Comparison of ENCODE assay signal across 16 mouse cellular contexts in genomic region chr4:89678713-89679112, GRCm38 (mm10). TPM values are rescaled to one million over a fixed set of nuclear protein-coding genes. Genes with fewer than 3 reads are reported as not detected.
A peak's percentile ranks its signal among the peaks of the same experiment; 100 is the strongest.
DNase-seq lines count a peak whose midpoint lies in the region; ATAC-seq and TF ChIP-seq lines count a peak whose summit lies in the region.
"Had no signal": no experiment of that assay in that cellular context is flagged by ENCODE, and none has a peak within 500 bp of the region (broad histone marks: within the 10 kb centered on the region; RNA-seq: fewer than 3 reads in every experiment).

No protein-coding gene starts in this region.

- ATAC-seq in hindbrain, postnatal 0 days: no peak
- ATAC-seq in hindbrain, embryonic 16.5 days: no peak
- no peak for ATAC-seq in embryonic facial prominence, embryonic 14.5 days (ENCODE audit: low read depth)
- peak; percentile 81 for ATAC-seq in forebrain, embryonic 12.5 days (ENCODE audit: low FRiP score)
- ATAC-seq in midbrain, embryonic 15.5 days (replicated peaks): peak; percentile 80

- H3K27ac ChIP-seq in hindbrain, postnatal 0 days: no peak overlapping the region
- H3K27ac ChIP-seq in hindbrain, embryonic 16.5 days (ENCODE audit: low read depth, low read length): no peak overlapping the region
- no peak overlapping the region for H3K27ac ChIP-seq in embryonic facial prominence, embryonic 14.5 days (replicated peaks; ENCODE audit: low read depth, low read length)
- peak overlapping the region; percentile 22; the same call in 1 of the 2 replicates for H3K27ac ChIP-seq in forebrain, embryonic 12.5 days
- no peak overlapping the region for H3K27ac ChIP-seq in midbrain, embryonic 15.5 days
- H3K27ac ChIP-seq: macrophage; stomach, embryonic 15.5 days had no signal

- DNase-seq in hindbrain, postnatal 0 days (ENCODE audit: low spot score): peak; percentile 21
- peak; percentile 29 for DNase-seq in embryonic facial prominence, embryonic 14.5 days (ENCODE audit: low spot score)
- DNase-seq in right cerebral cortex, adult 18-20 months: no peak
- DNase-seq in urinary bladder, adult 2 months (ENCODE audit: low spot score): no peak
- DNase-seq: heart, postnatal 36 days; layer of hippocampus, postnatal 36 days; lung, adult 2 months; thymus, adult 2 months had no signal

- H3K9me3 ChIP-seq in hindbrain, postnatal 0 days (ENCODE audit: low read length): no peaks in the 10 kb centered on the region
- H3K9me3 ChIP-seq in hindbrain, embryonic 16.5 days (ENCODE audit: control insufficient read depth, low read length): no peaks in the 10 kb centered on the region
- H3K9me3 ChIP-seq in embryonic facial prominence, embryonic 14.5 days (ENCODE audit: control insufficient read depth, low read length): no peaks in the 10 kb centered on the region
- no peaks in the 10 kb centered on the region for H3K9me3 ChIP-seq in forebrain, embryonic 12.5 days
- H3K9me3 ChIP-seq in midbrain, embryonic 15.5 days: no peaks in the 10 kb centered on the region
- H3K9me3 ChIP-seq: heart, embryonic 12.5 days; stomach, embryonic 15.5 days had no signal

- H3K4me3 ChIP-seq in hindbrain, postnatal 0 days (ENCODE audit: low read length): no peak overlapping the region
- H3K4me3 ChIP-seq in hindbrain, embryonic 16.5 days (ENCODE audit: low read length): no peak overlapping the region
- H3K4me3 ChIP-seq in embryonic facial prominence, embryonic 14.5 days (ENCODE audit: low read depth, low read length): no peak overlapping the region
- H3K4me3 ChIP-seq in forebrain, embryonic 12.5 days (replicated peaks): no peak overlapping the region
- H3K4me3 ChIP-seq in midbrain, embryonic 15.5 days: no peak overlapping the region
- H3K4me3 ChIP-seq: heart, embryonic 12.5 days; stomach, embryonic 15.5 days had no signal

- H3K36me3 ChIP-seq in hindbrain, postnatal 0 days (ENCODE audit: insufficient read depth, low read length): no peaks in the 10 kb centered on the region
- no peaks in the 10 kb centered on the region for H3K36me3 ChIP-seq in hindbrain, embryonic 16.5 days (ENCODE audit: control insufficient read depth, insufficient read depth, low read length)
- no peaks in the 10 kb centered on the region for H3K36me3 ChIP-seq in embryonic facial prominence, embryonic 14.5 days (ENCODE audit: control insufficient read depth, insufficient read depth, low read length)
- H3K36me3 ChIP-seq in forebrain, embryonic 12.5 days (replicated peaks): no peaks in the 10 kb centered on the region
- H3K36me3 ChIP-seq in midbrain, embryonic 15.5 days (replicated peaks): no peaks in the 10 kb centered on the region
- H3K36me3 ChIP-seq: heart, embryonic 12.5 days; stomach, embryonic 15.5 days had no signal

- 22% methylated on average over 5 of the region's 5 CpGs for WGBS in hindbrain, postnatal 0 days
- WGBS in hindbrain, embryonic 16.5 days: 38% methylated on average over 5 of the region's 5 CpGs
- WGBS in embryonic facial prominence, embryonic 14.5 days: 63% methylated on average over 5 of the region's 5 CpGs
- 17% methylated on average over 5 of the region's 5 CpGs for WGBS in forebrain, embryonic 12.5 days
- WGBS in midbrain, embryonic 15.5 days: 18% methylated on average over 5 of the region's 5 CpGs

- TF ChIP-seq CTCF in hindbrain, postnatal 0 days (IDR thresholded peaks at IDR 0.05; ENCODE audit: low read depth): no peak

- H3K9ac ChIP-seq in hindbrain, postnatal 0 days (replicated peaks; ENCODE audit: low read length): no peak overlapping the region
- no peak overlapping the region for H3K9ac ChIP-seq in hindbrain, embryonic 16.5 days (ENCODE audit: low read depth, low read length)
- no peak overlapping the region for H3K9ac ChIP-seq in embryonic facial prominence, embryonic 14.5 days (ENCODE audit: low read depth, low read length)
- H3K9ac ChIP-seq in forebrain, embryonic 12.5 days: no peak overlapping the region
- H3K9ac ChIP-seq in midbrain, embryonic 15.5 days: no peak overlapping the region
- H3K9ac ChIP-seq: heart, embryonic 12.5 days; stomach, embryonic 15.5 days had no signal

- no peaks in the 10 kb centered on the region for H3K4me1 ChIP-seq in hindbrain, postnatal 0 days (ENCODE audit: insufficient read depth, low read length)
- no peaks in the 10 kb centered on the region for H3K4me1 ChIP-seq in hindbrain, embryonic 16.5 days (ENCODE audit: control insufficient read depth, insufficient read depth, low read depth, low read length)
- no peaks in the 10 kb centered on the region for H3K4me1 ChIP-seq in embryonic facial prominence, embryonic 14.5 days (ENCODE audit: control insufficient read depth, insufficient read depth, low read length)
- peaks cover 20% of the 10 kb centered on the region for H3K4me1 ChIP-seq in forebrain, embryonic 12.5 days
- peaks cover 5% of the 10 kb centered on the region for H3K4me1 ChIP-seq in midbrain, embryonic 15.5 days
- H3K4me1 ChIP-seq: heart, embryonic 12.5 days; stomach, embryonic 15.5 days had no signal

- no peaks in the 10 kb centered on the region for H3K27me3 ChIP-seq in hindbrain, postnatal 0 days (ENCODE audit: insufficient read depth, low read length)
- no peaks in the 10 kb centered on the region for H3K27me3 ChIP-seq in hindbrain, embryonic 16.5 days (replicated peaks; ENCODE audit: control insufficient read depth, insufficient read depth, low read length)
- no peaks in the 10 kb centered on the region for H3K27me3 ChIP-seq in embryonic facial prominence, embryonic 14.5 days (replicated peaks; ENCODE audit: control insufficient read depth, insufficient read depth, low read length)
- no peaks in the 10 kb centered on the region for H3K27me3 ChIP-seq in forebrain, embryonic 12.5 days
- H3K27me3 ChIP-seq in midbrain, embryonic 15.5 days (replicated peaks): no peaks in the 10 kb centered on the region
- H3K27me3 ChIP-seq: heart, embryonic 12.5 days; stomach, embryonic 15.5 days had no signal

- no peak overlapping the region for H3K4me2 ChIP-seq in hindbrain, postnatal 0 days (ENCODE audit: low read depth, low read length)
- H3K4me2 ChIP-seq in hindbrain, embryonic 16.5 days (ENCODE audit: low read length): no peak overlapping the region
- no peak overlapping the region for H3K4me2 ChIP-seq in embryonic facial prominence, embryonic 14.5 days (ENCODE audit: low read depth, low read length)
- no peak overlapping the region for H3K4me2 ChIP-seq in forebrain, embryonic 12.5 days
- no peak overlapping the region for H3K4me2 ChIP-seq in midbrain, embryonic 15.5 days
- H3K4me2 ChIP-seq: heart, embryonic 12.5 days; stomach, embryonic 15.5 days had no signal

RNA-seq across cellular contexts. Expression of gene Dmrta1, which starts 0.5 kb away (rescaled TPM):
- total RNA-seq in hindbrain, postnatal 0 days (2014; rRNA removed): 1.3 and 1.7 TPM in 2 replicates
- 0.30 and 0.40 TPM in 2 replicates for polyA plus RNA-seq in hindbrain, postnatal 0 days (2015; fragmentation: Nextera tagmentation; extraction: Ambion mirVana)
- polyA plus RNA-seq in hindbrain, embryonic 16.5 days (2015; fragmentation: Nextera tagmentation; extraction: Ambion mirVana): 0.41 and 0.72 TPM in 2 replicates
- polyA plus RNA-seq in embryonic facial prominence, embryonic 14.5 days (2014; fragmentation: Nextera tagmentation; extraction: Ambion mirVana): 0.56 and 0.64 TPM in 2 replicates
- polyA plus RNA-seq in forebrain, embryonic 12.5 days (2016; fragmentation: Nextera tagmentation; extraction: Ambion mirVana): 8.4 and 11.1 TPM in 2 replicates
- 0.27 and 0.37 TPM in 2 replicates for polyA plus RNA-seq in midbrain, embryonic 15.5 days (2015; fragmentation: Nextera tagmentation; extraction: Ambion mirVana)
- polyA plus RNA-seq in urinary bladder, adult 2 months (2012; rRNA removed): 0.07 and 0.28 TPM in 2 replicates
- total RNA-seq: heart, postnatal 36 days; monocyte, adult 5-6 weeks had no signal
- polyA plus RNA-seq: large intestine, adult 2 months; lung, adult 2 months; macrophage had no signal

Comparison
In these comparisons a context has a peak if more than half of its experiments do, and no peak if none do; other contexts are left out.
1. ATAC-seq: peak in forebrain, embryonic 12.5 days (single experiment) and midbrain, embryonic 15.5 days (single experiment); none in hindbrain, postnatal 0 days (single experiment), hindbrain, embryonic 16.5 days (single experiment) and embryonic facial prominence, embryonic 14.5 days (single experiment).
2. DNase-seq: peak in hindbrain, postnatal 0 days (single experiment) and embryonic facial prominence, embryonic 14.5 days (single experiment); none in right cerebral cortex, adult 18-20 months (single experiment) and urinary bladder, adult 2 months (single experiment).